Comparison of ENCODE assay signal across 8 mouse cellular contexts in genomic region chrX:160136153-160136552, GRCm38 (mm10). TPM values are rescaled to one million over a fixed set of nuclear protein-coding genes. Genes with fewer than 3 reads are reported as not detected.
DNase-seq lines count a peak whose midpoint lies in the region; ATAC-seq and TF ChIP-seq lines count a peak whose summit lies in the region.

No protein-coding gene starts in this region.

- H3K9ac ChIP-seq in heart, embryonic 11.5 days (ENCODE audit: low read depth, low read length) = no peak overlapping the region
- H3K9ac ChIP-seq in CH12.LX (ENCODE audit: insufficient read depth, low read depth) = peak overlapping the region; percentile 66
- no peak overlapping the region for H3K9ac ChIP-seq in forebrain, embryonic 13.5 days
- no peak overlapping the region for H3K9ac ChIP-seq in liver, embryonic 16.5 days (ENCODE audit: low read depth, low read length)

- no peak for ATAC-seq in heart, embryonic 11.5 days (replicated peaks; ENCODE audit: insufficient number of reproducible peaks, low FRiP score, low TSS enrichment)
- ATAC-seq in forebrain, embryonic 13.5 days = no peak
- ATAC-seq in liver, embryonic 16.5 days (ENCODE audit: low read depth) = no peak

- DNase-seq in heart, adult 11 months = no peak
- DNase-seq in CH12.LX (ENCODE audit: extremely low read depth) = peak; percentile 48
- DNase-seq in thymus, postnatal 10 days (ENCODE audit: low spot score in 2 of 2) = peak; percentile 17 to 39
- DNase-seq in adrenal gland, postnatal 4 days (ENCODE audit: low spot score in 2 of 2) = no peak
- no peak for DNase-seq in adrenal gland, adult 18-20 months (ENCODE audit: low spot score in 2 of 2)

- no peak overlapping the region for H3K27ac ChIP-seq in heart, embryonic 11.5 days (ENCODE audit: low read depth, low read length)
- H3K27ac ChIP-seq in CH12.LX (ENCODE audit: insufficient read depth, low read depth) = peak overlapping the region; percentile 72
- H3K27ac ChIP-seq in forebrain, embryonic 13.5 days = no peak overlapping the region
- no peak overlapping the region for H3K27ac ChIP-seq in liver, embryonic 16.5 days (ENCODE audit: low read length)

- peaks cover 31% of the 10 kb centered on the region for H3K79me2 ChIP-seq in CH12.LX (replicated peaks; ENCODE audit: control insufficient read depth, extremely low read depth, insufficient read depth, poor library complexity, severe bottlenecking)

- no peaks in the 10 kb centered on the region; the same call in 1 of the 2 replicates for H3K4me1 ChIP-seq in heart, embryonic 11.5 days (ENCODE audit: control insufficient read depth, insufficient read depth, low read length)
- peaks cover 0 to 8% of the 10 kb centered on the region in 2 experiments; a peak in 2 of 4 replicates for H3K4me1 ChIP-seq in CH12.LX (ENCODE audit: control insufficient read depth in 1 of 2, insufficient read depth in 2 of 2)
- H3K4me1 ChIP-seq in forebrain, embryonic 13.5 days = peaks cover 14% of the 10 kb centered on the region
- peaks cover 5% of the 10 kb centered on the region for H3K4me1 ChIP-seq in liver, embryonic 16.5 days (ENCODE audit: control insufficient read depth, low read depth, low read length)

- peak overlapping the region; percentile 70 for H3K4me2 ChIP-seq in heart, embryonic 11.5 days
- H3K4me2 ChIP-seq in CH12.LX (ENCODE audit: insufficient read depth, low read depth, poor library complexity, severe bottlenecking) = peak overlapping the region; percentile 88; the same call in 1 of the 2 replicates
- peak overlapping the region; percentile 71 for H3K4me2 ChIP-seq in forebrain, embryonic 13.5 days
- H3K4me2 ChIP-seq in liver, embryonic 16.5 days (ENCODE audit: low read depth, low read length) = peak overlapping the region; percentile 66

- no peak for TF ChIP-seq RAD21 in CH12.LX (IDR thresholded peaks at IDR 0.05; ENCODE audit: low read depth, low read length)

- no peaks in the 10 kb centered on the region for H3K27me3 ChIP-seq in heart, embryonic 11.5 days (ENCODE audit: control insufficient read depth, insufficient read depth, low read length)
- H3K27me3 ChIP-seq in CH12.LX (replicated peaks) = no peaks in the 10 kb centered on the region
- no peaks in the 10 kb centered on the region; the same call in 1 of the 2 replicates for H3K27me3 ChIP-seq in forebrain, embryonic 13.5 days
- no peaks in the 10 kb centered on the region for H3K27me3 ChIP-seq in liver, embryonic 16.5 days (ENCODE audit: control insufficient read depth, insufficient read depth, low read depth, low read length)

- no peaks in the 10 kb centered on the region for H3K36me3 ChIP-seq in heart, embryonic 11.5 days (ENCODE audit: control insufficient read depth, insufficient read depth, low read length)
- H3K36me3 ChIP-seq in CH12.LX (replicated peaks in 1 of 2; ENCODE audit: control insufficient read depth in 1 of 2, insufficient read depth in 1 of 2, low read length in 1 of 2) = peaks cover 10 to 11% of the 10 kb centered on the region in 2 experiments
- H3K36me3 ChIP-seq in forebrain, embryonic 13.5 days (ENCODE audit: poor library complexity, severe bottlenecking) = peaks cover 7% of the 10 kb centered on the region; the same call in 1 of the 2 replicates
- H3K36me3 ChIP-seq in liver, embryonic 16.5 days (ENCODE audit: control insufficient read depth, insufficient read depth) = no peaks in the 10 kb centered on the region

- peak; percentile 31 for TF ChIP-seq POLR2A in CH12.LX (IDR thresholded peaks at IDR 0.05; ENCODE audit: low read depth, low read length)

- TF ChIP-seq CTCF in CH12.LX (conservative IDR thresholded peaks at IDR 0.05 in 1 of 2, IDR thresholded peaks at IDR 0.05 in 1 of 2; ENCODE audit: low read depth in 2 of 2, low read length in 2 of 2) = no peak

- dilution Hi-C loops in CH12.LX (cut with MboI; ENCODE audit: extremely low pct_ligation_motif_present, extremely low pct_unique_long_range_greater_than_20kb, low sequenced_read_pairs) = no loop called here

- in situ Hi-C loops in CH12.LX (cut with MboI; ENCODE audit: low pct_ligation_motif_present, low pct_unique_long_range_greater_than_20kb, low sequenced_read_pairs) = no loop called here

- no peak for TF ChIP-seq EP300 in CH12.LX (IDR thresholded peaks at IDR 0.05; ENCODE audit: low read length)

- peak overlapping the region; percentile 63 for H3K4me3 ChIP-seq in heart, embryonic 11.5 days (ENCODE audit: low read depth, low read length)
- H3K4me3 ChIP-seq in CH12.LX (replicated peaks in 1 of 3; ENCODE audit: low read depth in 2 of 3, low read length in 2 of 3, poor library complexity in 1 of 3) = peak overlapping the region; percentile 59 to 79 (median 66)
- H3K4me3 ChIP-seq in forebrain, embryonic 13.5 days = peak overlapping the region; percentile 17
- peak overlapping the region; percentile 43 for H3K4me3 ChIP-seq in liver, embryonic 16.5 days (ENCODE audit: low read depth, low read length)

- no peaks in the 10 kb centered on the region for H3K9me3 ChIP-seq in heart, embryonic 11.5 days (replicated peaks; ENCODE audit: control insufficient read depth, low read length)
- H3K9me3 ChIP-seq in CH12.LX (replicated peaks; ENCODE audit: low read length) = no peaks in the 10 kb centered on the region
- H3K9me3 ChIP-seq in forebrain, embryonic 13.5 days (replicated peaks) = no peaks in the 10 kb centered on the region
- no peaks in the 10 kb centered on the region for H3K9me3 ChIP-seq in liver, embryonic 16.5 days (replicated peaks; ENCODE audit: control insufficient read depth, low read length)

- WGBS in heart, embryonic 11.5 days (ENCODE audit: insufficient replicate concordance) = 42% methylated on average over 5 of the region's 5 CpGs
- WGBS in forebrain, embryonic 13.5 days = 33% methylated on average over 5 of the region's 5 CpGs
- WGBS in liver, embryonic 16.5 days (ENCODE audit: insufficient replicate concordance) = 23% methylated on average over 5 of the region's 5 CpGs

TF ChIP-seq in CH12.LX, 34 proteins besides CTCF, POLR2A, EP300 and RAD21:
- TF ChIP-seq NELFE (IDR thresholded peaks at IDR 0.05; ENCODE audit: low read depth, low read length) (no peak), SIN3A (IDR thresholded peaks at IDR 0.05; ENCODE audit: low read length) (peak; percentile 69; the same call in 1 of the 2 replicates), CHD1 (IDR thresholded peaks at IDR 0.05; ENCODE audit: low read depth, low read length) (no peak), PAX5 (IDR thresholded peaks at IDR 0.05; ENCODE audit: low read length) (no peak), HCFC1 (IDR thresholded peaks at IDR 0.05; ENCODE audit: low read depth, low read length) (peak; percentile 30; the same call in 1 of the 2 replicates), CHD2 (IDR thresholded peaks at IDR 0.05; ENCODE audit: low read length) (no peak), UBTF (IDR thresholded peaks at IDR 0.05; ENCODE audit: low read depth, low read length) (no peak), JUN (IDR thresholded peaks at IDR 0.05; ENCODE audit: insufficient read depth, low read depth, low read length) (no peak), GABPA (IDR thresholded peaks at IDR 0.05; ENCODE audit: insufficient replicate concordance, low read depth, low read length) (no peak), TBP (conservative IDR thresholded peaks at IDR 0.05; ENCODE audit: low read depth, low read length) (0 out of 2 replicates have a peak, but pooled peaks have one; percentile 43), BHLHE40 (IDR thresholded peaks at IDR 0.05; ENCODE audit: low read depth, low read length) (no peak), MXI1 (IDR thresholded peaks at IDR 0.05; ENCODE audit: low read depth, low read length) (peak; percentile 16; the same call in 1 of the 2 replicates), TCF12 (IDR thresholded peaks at IDR 0.05; ENCODE audit: low read depth, low read length) (0 out of 2 replicates have a peak, but pooled peaks have one; percentile 13), POLR2AphosphoS2 (IDR thresholded peaks at IDR 0.05; ENCODE audit: low read depth, low read length) (no peak), ETS1 (conservative IDR thresholded peaks at IDR 0.05; ENCODE audit: low read depth, low read length) (no peak), ZKSCAN1 (IDR thresholded peaks at IDR 0.05; ENCODE audit: borderline replicate concordance, low read depth, low read length) (no peak), ZMIZ1 (IDR thresholded peaks at IDR 0.05; ENCODE audit: low read depth, low read length) (no peak), MAX (IDR thresholded peaks at IDR 0.05; ENCODE audit: low read length) (no peak)

RNA-seq across cellular contexts. Expression of gene Pdha1, which starts 2.1 kb away (rescaled TPM):
- polyA plus RNA-seq in heart, embryonic 11.5 days (2014; fragmentation: Nextera tagmentation; extraction: Ambion mirVana) = 216 and 254 TPM in 2 replicates
- total RNA-seq in CH12.LX (2012; rRNA removed) (99.5 and 114 TPM in 2 replicates), CH12.LX (2014; rRNA removed) (153 and 154 TPM in 2 replicates)
- 112 and 120 TPM in 2 replicates for polyA plus RNA-seq in CH12.LX (2012; ENCODE audit: insufficient read length, low read depth)
- 87.4 and 96.7 TPM in 2 replicates for polyA plus RNA-seq in forebrain, embryonic 13.5 days (2015; fragmentation: Nextera tagmentation; extraction: Ambion mirVana)
- 42.8 and 45.2 TPM in 2 replicates for polyA plus RNA-seq in liver, embryonic 16.5 days (2015; fragmentation: Nextera tagmentation; extraction: Ambion mirVana)
- 100 to 1,000 TPM; 162 to 198 TPM for total RNA-seq in adrenal gland, postnatal 4 days (2021)
- 100 to 1,000 TPM; 390 to 786 TPM for total RNA-seq in adrenal gland, adult 18-20 months (2021)

Comparison
In these comparisons a context has a peak if more than half of its experiments do, and no peak if none do; other contexts are left out.
1. DNase-seq: peak in CH12.LX (single experiment) and thymus, postnatal 10 days (2 of 2); none in heart, adult 11 months (single experiment), adrenal gland, postnatal 4 days (0 of 2) and adrenal gland, adult 18-20 months (0 of 2).
2. Peak in every context shown above with its lines, with median percentiles within 50 percentile points of each other: H3K4me2 ChIP-seq and H3K4me3 ChIP-seq.